Mouse (Mus musculus): Measurements from ENCODE around the gene Ulk2.
A peak's percentile ranks its signal among the peaks of the same experiment; 100 is the strongest.
"Not testable (repeated sequence)": the region's sequence is repeated elsewhere in the genome, so short reads cannot be mapped to it uniquely, and the experiment has no call there.

The Ulk2 gene

DNA sequence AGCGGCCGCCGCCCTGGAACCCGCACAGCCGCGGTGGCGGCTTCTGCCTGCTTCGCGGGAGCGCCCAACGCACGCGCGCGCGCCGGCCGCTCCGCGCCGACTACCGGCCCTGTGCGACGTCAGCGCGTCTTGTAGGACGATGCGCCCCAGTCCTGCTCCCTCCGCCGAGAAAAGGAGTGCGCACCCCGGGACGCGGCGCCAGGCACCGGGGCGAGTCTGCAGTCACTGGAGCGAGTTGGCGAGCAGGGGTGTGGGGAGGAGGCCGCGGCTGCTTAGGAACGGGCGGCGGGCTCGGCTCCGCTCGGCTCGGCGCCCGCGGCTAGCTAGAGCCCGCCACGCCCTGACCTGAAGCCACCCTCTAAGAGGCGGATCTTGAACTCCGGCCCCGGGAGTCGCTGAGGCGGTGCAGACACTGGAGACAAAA, at the start of gene Ulk2:
Gene Ulk2, minus strand, starts transcription at position 86 of the 424 bp plus-strand sequence.
- DNase-seq, result peak; percentile 91

DNA sequence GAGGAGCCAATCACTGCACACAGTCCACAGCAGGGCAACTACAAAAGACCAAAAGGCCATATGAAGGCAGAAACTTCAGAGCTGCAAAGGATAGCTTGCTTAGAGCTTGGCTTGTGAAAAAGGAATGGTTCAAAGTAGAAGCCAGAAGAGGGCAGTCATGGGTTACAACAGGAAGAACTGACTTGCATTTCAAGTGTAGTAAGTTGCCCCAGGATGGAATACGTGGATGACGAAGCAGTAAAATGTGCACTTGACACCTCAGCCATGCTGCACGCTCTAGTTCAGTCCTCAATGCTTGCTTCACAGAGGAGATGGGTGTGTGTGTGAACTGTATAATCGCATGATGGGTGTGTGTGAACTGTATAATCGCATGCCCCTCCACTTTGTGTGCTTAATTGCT, 27.3 kb upstream of the Ulk2 start:
- DNase-seq, result no peak

DNA sequence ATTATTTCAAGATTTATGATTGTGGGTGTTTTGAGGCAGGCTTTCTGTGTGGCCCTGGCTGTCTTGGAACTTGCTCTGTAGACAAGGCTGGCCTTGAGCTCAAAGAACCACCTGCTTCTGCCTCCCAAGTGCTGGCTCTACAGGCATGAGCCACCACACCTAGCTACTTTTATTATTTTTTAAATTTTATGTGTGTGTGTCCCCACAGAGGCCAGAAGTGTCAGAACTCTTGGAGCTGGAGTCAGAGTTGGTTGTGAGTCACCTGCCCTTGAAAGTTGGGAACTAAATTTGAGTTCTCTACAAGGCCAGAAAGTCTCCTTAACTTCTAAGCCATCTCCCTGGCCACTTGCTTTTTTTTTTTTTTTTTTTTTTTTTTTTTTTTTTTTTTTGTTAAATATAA, 25.0 kb upstream of the Ulk2 start:
- no peak for DNase-seq

DNA sequence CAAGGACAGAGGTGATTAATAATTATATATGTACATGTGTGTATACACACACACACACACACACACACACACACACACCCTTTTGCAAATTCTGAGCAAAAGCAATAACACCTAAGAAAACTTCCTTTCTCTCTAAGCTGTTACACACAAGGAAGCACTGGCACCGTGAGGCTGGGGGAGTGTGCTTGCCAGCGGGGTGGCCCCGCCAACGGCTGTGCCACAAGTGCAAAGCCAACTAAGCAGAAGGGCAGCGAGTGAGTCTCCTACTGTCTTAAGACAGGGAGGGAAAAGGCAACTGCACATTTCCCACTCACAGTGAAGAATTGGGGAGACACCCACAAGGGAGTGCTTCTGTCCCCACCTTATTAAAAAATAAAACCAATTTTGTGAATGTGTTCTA, 17.0 kb upstream of the Ulk2 start:
- no peak for DNase-seq

DNA sequence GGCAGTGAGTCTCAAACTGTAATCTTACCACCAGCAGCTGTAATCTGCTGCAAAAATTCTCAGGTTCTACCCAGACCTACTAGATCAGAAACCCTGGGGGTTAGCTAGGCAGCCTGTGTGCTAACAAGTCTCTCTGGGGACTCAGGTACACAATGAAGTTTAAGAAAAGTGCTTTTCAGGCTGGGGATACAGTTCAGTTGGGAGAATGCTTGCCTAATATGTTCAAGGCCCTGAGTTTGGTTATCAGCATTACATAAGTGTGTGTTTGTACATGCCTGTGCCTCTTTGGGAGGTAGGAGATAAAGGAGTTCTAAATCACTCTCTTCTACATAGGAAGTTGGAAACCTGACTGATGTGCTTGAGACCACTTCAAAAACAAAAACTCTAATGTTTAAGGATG, 12.0 kb upstream of the Ulk2 start:
- DNase-seq, result no peak

DNA sequence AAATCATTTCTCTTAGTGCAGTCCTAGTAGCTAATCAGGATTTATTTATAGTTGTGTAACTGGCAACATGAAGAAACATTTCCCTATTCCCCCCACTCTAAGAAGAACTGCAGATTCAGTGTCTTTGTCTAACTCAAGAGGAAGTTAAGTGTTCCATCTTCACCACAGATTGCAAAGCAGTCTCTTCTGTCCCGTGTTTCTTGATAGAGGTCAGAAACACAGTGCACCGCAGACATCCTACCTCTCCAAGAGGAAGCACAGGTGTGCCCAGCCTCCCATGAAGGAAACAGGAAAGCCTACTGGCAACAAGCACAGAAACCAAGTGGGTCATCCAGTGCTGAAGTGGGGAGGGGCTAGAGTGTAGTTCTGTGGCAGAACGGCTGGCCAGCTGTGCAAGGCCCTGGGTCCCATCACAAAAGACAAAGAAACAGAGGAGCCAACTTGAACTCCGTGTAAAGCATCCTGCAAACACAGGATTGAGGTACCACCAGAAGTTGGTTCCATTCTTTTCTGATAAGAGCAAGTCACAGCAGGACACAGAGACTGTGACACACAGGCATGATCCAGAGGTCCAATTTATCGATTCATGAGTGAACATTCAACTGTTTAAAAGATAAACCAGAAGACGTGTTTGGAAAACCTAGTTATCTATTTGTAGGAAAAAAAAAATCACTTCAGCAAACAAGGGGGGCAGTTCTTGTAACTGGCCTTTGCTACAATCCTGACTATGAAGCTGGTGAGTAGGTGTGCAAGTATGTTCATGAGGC, 7.1 kb upstream of the Ulk2 start:
- DNase-seq, result no peak

DNA sequence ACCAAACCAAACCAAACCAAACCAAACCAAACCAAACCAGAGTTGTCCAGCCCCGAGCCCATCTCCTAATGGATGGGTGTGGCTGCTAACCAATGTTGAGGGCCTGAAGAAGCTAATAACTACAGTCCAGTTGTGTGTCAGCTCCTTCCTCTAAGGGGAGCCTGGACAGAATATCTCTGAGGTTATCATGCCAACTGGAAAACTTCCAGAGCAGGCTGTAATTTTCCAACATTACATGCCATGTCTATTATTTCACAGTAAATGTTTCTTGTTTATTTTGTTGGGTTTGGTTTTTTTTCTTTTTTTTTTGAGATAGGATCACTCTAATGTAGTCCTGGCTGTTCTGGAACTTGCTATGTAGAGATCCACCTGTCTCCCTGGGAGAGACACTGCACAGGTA, 4.4 kb upstream of the Ulk2 start:
- DNase-seq, result no peak

DNA sequence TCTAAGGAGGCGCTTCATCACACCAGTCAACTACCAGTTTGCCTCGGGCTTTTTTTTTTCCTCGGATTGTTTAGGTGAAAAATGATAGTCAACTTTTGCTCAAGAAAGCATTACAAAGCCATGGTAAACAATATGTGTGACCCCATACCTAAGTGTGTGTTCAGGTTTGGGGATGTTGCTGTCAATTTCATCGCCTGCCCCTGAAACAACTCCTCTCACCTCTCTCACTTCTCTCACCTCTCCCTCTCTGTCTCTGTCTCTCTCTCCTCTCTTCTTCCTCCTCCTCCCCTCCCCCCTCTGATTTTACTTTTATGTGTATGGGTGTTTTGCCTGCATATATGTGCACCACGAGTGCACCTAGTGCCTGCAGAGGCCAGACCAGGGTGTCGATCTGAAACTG, 666 bp upstream of the Ulk2 start:
- no peak for DNase-seq

DNA sequence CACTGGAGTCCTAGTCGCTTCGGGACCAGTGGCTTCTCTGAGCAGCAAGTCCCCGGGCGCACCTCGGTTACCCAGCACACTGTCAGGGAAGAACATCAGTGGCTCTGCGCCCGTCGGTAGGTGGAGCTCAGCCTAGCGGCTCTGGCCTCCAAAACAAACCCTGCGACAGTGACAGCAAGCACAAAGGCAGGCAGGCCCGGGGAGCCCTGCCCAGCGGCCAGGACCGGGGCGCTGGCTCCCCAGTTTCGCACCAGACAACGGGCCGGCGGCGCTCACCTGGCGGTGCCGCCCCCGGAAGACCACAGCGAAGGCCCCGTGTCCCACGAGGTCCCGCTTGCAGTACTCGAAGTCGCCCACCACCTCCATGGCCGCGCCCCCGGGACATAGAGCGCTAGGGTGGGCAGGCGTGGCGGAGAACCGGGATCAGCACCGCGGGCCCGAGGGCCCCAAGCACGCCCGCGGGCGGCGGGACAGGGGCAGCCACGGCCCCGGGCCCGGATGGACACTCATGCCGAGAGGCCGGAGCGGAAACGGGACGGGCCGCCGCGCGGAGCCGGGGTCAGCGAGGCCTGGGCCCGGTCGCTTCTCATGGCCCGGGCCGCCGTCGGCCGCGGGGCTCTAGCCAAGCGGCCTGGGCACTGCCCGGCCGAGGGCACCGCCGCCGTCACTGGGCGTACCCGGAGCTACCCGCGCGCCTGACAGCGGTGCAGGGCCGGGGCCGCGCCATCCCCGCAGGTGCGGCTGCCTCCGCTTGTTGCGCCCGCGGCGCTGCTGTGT, 474 bp downstream of the Ulk2 start:
- peak; percentile 85 for DNase-seq

DNA sequence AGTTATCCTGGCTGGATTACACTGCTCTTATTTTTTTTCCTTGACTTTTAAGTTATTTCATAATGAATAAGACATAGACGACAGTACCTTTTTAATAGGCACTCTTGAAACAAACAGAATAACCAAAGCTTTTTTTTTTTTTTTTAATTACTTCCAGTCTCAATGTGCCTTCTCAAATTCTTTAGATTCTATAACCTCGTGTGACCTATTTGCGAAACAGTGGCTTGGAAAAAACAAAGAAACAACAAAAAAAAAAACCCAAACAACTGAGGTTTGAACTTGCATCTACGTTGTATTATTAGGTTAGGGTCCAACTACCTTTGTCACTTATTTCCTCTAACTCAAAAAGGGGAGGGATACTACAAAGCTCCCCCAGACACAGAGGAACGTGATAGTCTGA, 1.2 kb downstream of the Ulk2 start:
- no peak for DNase-seq

DNA sequence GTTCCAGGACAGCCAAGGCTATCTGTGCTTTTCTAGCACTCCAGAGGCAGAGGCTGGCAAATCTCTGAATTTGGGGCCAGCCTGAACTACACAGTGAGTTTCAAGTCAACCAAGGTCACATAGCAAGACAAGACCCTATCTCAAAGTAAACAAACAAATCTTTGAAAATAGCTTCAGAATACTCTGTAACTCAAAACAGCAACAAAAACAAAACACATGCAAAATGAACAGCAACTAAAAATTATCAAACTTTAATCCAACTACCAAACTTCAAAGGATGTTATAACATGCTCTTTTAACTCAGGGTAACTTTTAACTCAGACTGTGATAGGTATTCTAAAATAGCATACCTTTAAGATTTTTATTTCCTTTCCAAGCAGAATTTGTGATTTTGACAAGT, 2.0 kb downstream of the Ulk2 start:
- DNase-seq, result no peak

DNA sequence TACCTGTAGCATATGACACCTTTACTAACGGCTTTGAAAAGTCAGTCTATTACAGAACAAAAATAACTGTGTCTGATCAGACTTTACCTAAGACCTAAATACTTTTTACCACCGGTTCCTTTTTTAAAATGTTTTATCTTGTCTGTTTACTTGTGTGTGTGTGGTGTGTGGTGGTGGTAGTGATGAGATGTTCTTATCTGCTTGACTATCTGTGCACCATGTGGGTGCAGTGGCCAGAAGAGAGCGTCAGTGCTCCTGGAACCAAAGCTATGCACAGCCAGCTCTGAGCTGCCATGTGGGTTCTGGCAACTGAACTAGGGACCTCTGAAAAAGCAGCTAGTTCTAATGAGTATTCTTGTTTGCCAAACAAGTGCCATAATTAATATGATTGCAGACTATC, 3.7 kb downstream of the Ulk2 start:
- no peak for DNase-seq

DNA sequence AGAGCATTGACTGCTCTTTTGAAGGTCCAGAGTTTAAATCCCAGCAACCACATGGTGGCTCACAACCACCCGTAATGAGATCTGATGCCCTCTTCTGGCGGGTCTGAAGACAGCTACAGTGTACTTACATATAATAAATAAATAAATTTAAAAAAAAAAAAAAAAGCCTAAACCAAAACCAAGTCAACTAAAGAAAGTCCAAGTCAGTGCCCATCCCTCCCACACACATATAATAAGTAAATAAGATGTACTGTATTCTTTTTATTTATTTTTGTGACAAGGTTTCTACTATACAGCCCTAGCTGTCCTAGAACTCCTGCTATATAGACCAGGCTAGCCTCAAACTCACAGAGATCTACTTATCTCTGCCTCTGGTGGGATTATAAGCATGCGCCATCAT, 14.2 kb downstream of the Ulk2 start:
- DNase-seq, result not testable (repeated sequence)

DNA sequence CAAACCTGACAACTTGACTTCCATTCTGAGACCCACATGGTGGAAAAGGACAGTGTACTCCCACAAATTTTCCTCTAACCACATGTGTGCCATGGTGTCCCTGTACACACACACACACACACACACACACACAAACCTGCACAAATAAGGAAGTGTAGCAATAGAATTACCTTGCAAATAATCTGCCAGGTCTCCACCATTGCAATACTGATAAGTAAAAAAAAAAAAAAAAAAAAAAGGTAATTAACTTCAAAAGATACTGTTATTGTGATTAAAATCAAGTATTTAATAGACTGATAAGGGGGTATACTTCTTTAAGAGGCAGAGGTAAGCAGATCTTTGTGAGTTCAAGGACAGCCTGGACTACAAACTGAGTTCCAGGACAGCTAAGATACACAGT, 14.9 kb downstream of the Ulk2 start:
- no peak for DNase-seq

DNA sequence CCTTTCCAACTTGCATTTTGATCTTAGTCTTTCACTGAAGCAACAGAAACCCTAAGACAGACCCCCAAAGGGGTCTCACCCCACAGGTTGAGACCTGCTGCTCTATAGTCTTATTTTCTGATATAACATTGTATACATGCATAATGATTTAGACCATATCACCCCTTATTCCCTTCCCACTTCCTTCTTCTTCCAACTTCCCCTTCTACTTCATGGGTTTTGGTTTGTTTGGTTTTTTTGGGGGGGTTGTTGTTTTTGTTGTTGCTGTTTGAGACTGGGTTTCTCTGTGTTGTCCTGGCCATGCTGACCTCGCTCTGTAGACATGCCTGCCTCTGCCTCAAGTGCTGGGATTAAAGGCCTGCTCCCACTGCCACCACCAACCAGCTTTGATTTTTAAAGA, 15.7 kb downstream of the Ulk2 start:
- DNase-seq, result no peak

DNA sequence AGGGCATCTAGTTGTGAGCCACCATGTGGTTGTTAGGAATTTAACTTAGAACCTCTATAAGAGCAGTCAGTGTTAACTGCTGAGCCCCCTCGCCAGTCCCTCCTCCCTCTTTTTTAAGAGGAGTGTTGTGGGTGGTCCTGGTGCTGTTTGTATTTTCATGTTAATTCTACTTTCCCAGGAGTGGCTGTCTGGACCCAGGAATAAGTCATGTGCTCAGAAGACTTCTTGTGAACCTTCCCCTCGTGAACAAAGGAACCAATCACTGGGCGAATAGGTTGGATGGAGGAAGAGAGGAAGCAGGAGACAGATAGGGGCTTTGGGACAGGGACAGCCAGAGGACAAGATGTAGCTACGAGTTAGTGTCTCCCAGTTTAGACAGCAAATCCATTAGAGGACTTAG, 45.1 kb downstream of the Ulk2 start:
- DNase-seq, result no peak

DNA sequence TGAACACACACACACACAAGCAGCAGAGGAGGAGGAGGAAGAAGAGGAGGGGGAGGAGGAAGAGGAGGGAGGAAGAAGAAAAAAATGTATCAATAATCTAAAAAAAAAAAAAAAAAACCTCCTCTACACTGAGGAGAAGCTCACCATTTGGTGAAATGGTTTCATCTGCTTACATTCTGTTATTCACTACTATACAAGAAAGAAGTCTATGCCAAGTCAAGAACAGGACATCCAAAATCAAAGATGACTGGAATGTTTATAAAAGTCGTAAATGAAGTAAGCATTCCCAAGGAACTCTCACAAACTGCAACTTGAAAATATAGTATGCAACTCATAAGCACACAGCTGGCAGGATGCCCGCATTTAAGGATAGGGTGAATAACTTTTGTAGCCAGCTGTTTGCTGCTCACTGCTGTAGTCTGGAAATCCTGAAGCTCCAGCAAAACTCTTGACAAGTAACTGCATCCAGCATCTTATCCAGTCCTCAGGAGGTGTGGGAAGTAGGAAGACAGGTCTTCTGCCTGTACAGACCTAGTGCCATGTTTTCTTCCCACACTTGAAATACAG, 46.2 kb downstream of the Ulk2 start:
- no peak for DNase-seq

DNA sequence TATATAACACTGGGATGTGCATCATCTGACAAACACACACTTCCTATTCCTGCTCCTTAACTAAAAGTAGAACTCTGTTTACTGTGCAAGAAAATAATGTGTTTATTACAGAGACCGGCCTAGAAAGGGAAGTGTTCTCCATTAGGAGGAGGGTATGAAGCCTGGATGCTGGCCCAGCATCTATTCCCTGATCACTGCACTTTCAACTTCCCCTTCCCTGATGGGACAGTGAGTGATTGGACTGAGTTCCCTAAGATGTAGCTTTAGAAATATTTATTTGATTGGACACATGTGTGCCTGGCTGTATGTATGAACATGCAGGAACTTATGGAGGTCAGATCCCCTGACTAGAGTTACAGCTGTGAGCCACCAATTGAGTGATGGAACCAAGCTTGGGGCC, 61.4 kb downstream of the Ulk2 start:
- no peak for DNase-seq

DNA sequence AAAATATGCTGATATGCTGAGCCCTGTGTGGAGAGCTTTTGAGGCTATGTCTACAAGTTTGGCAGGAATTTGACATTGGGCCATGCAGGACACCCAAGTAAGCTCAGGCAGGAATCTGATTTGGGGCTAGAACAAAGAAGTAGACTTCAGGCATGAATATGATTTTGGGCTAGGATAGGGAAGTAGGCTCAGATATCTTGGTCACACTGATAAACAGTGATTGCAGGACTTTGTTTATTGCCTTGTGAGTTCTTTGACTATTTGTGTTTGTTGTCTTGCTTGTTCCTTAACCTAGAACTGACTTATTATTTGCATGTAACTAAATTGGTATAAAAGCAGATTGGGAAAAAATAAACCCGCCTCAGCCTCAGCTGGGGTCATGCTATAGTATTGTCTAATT, 66.3 kb downstream of the Ulk2 start:
- no peak for DNase-seq

DNA sequence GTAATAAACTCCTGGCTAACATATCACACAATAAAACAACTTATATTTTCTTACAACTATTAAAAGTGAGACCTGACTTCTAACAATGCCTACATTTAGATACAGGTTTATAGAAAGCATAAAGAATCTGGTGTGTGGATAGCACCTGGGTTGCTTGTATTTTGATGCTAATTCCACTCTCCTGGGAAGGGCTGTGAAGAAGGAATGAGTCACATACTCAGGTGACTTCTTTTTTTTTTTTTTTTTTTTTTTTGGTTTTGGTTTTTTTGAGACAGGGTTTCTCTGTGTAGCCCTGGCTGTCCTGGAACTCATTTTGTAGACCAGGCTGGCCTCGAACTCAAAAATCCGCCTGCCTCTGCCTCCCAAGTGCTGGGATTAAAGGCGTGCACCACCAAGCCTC, 72.3 kb downstream of the Ulk2 start:
- DNase-seq, result not testable (repeated sequence)

DNA sequence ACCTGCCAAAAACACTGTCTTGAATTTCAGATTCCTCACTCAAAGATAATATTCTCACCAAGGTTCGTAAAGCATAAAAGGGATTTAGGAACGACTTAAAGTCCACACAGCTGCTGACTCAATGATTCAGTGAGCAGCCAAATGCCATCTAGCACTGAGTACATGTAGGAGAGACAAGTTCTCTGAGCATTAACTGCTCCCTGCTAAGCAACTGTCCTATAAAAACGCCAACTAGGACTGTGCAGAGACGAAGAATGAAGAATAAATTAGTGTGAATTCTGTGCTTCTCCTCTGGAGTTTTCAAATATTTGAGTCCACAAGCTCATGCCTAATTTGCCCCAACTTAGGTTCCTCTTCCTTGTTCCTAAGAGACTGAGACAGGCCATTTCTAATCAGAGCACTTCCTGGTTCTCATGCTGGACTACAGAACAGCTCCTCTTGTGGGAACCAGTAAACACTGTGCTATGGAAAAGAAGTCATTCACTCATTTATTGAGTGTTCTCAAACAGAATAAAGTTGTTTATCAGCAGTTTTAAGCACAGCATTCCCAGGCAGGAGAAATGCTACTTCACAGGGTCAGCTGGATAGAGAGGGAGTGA, 80.2 kb downstream of the Ulk2 start:
- DNase-seq, result no peak

DNA sequence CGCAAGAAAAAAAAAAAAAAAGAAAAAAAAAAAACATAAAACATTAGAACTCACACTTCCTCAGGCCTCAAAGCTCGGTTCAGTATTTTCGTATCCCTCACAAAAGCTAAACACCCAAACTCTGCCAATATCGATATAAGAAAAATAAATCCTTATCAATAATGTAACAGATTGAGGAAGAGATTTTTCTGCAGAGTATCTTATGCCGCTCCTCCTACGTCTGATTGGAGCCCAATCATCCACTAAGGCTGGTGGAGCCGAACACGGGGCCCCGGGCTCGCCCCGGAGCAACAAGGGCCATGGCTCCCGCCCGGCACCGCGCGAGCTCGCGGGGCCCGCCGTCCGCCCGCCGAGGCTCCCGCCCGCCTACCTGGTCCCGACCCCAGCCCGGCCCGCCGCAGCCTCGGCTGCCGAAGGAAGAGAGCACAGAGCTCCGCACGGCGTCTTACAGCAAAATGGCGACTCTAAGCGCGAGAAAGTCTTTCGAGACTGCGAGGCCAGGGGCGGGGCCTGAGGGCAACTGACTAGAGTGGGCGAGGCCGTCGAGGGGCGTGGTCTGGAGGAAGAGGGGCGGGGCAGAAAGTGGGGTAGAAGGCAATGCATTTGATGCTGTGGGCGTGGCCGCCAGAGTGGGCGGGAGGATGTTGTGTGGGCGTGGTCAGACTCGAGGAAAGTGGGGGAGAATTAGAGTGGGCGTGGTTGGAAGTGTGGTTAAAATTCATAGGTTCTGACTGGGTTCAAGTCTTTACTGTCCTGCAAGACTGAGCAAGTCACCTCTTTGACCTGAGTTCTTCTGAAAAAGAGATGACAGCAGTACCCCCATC, 93.1 kb downstream of the Ulk2 start, which contains the start of gene Prpsap2:
Gene Prpsap2, minus strand, starts transcription at position 505 of the 824 bp plus-strand sequence.
- peak; percentile 95 for DNase-seq

DNA sequence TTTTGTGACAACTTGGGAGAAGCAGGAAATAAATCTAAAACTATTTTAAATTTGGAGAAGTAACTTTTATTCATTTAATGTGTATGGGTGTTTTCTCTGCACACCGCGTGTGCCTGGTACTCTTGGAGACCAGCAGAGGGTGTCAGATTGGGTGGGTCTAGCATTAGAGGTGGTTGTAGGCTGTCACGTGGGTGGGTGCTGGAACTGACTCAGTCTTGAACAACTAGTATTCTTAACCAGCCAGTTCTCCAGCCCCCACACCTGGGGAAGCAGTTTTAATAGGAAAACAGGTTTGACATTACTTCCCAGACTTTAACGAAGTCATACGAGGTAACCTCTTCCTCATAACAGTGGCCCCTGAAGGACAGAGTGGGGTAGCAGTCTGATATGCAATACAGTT, 94.4 kb downstream of the Ulk2 start:
- peak; percentile 15 for DNase-seq

All from right cerebral cortex, postnatal 25 days (tissue).